Mouse (Mus musculus) thymus, adult 18-20 months (tissue): ENCODE measurements around the gene Sp1.

Experiments used
- DNase-seq, 2 experiments: peaks; one replicate each; pipeline ENCODE4 v3.0.0; 2022; ENCODE audit warnings: mixed read lengths in 2 of 2

Gene Sp1

GRCm38 (mm10) chr15:102485853-102486252, 79.9 kb downstream of the Sp1 start:
- DNase-seq: no peak
